Mouse (Mus musculus) heart, postnatal 0 days (tissue): Measurements from ENCODE around the gene Hoxd3. TPM values are rescaled to one million over a fixed set of nuclear protein-coding genes. Genes with fewer than 3 reads are reported as not detected.
A peak's percentile ranks its signal among the peaks of the same experiment; 100 is the strongest.

Source experiments
- ATAC-seq: fragments of 200-750 bp; cut with Nextera tagmentation; 2 replicates; pipeline ENCODE4 v1.8.0; 2017; ENCODE audit warnings: low read depth, moderate number of reproducible peaks, moderate library complexity; ENCODE audit not compliant: insufficient read depth
- DNase-seq: peaks from one replicate; pipeline ENCODE4 v3.0.0-alpha.2; 2016; ENCODE audit warnings: low spot score
- H3K27ac ChIP-seq: fragments of 300-500 bp; sonication (generic); 2 replicates; pipeline ENCODE4 v1.5.1; 2014; ENCODE audit warnings: low read depth, mild to moderate bottlenecking
- H3K27me3 ChIP-seq: fragments of 300-500 bp; sonication (generic); 2 replicates; pipeline ENCODE4 v1.6.1; 2014; ENCODE audit warnings: low read length, mixed read lengths; ENCODE audit not compliant: control insufficient read depth, insufficient read depth
- H3K36me3 ChIP-seq: fragments of 300-500 bp; sonication (generic); replicated peaks from 2 replicates; pipeline ENCODE4 v1.6.1; 2014; ENCODE audit warnings: low read length, mixed read lengths; ENCODE audit not compliant: control insufficient read depth, insufficient read depth
- H3K4me1 ChIP-seq: fragments of 300-500 bp; sonication (generic); 2 replicates; pipeline ENCODE4 v1.6.1; 2014; ENCODE audit warnings: antibody characterized with exemption; ENCODE audit not compliant: control insufficient read depth, insufficient read depth
- H3K4me2 ChIP-seq: fragments of 300-500 bp; sonication (generic); 2 replicates; pipeline ENCODE4 v1.6.1; 2014; ENCODE audit warnings: low read depth, mild to moderate bottlenecking, low read length, moderate library complexity
- H3K4me3 ChIP-seq: fragments of 300-500 bp; sonication (generic); 2 replicates; pipeline ENCODE4 v1.5.1; 2014; ENCODE audit warnings: low read depth, low read length
- H3K9ac ChIP-seq: fragments of 300-500 bp; sonication (generic); replicated peaks from 2 replicates; pipeline ENCODE4 v1.6.1; 2014; ENCODE audit warnings: low read depth, low read length, mixed read lengths
- H3K9me3 ChIP-seq: fragments of 300-500 bp; sonication (generic); replicated peaks from 2 replicates; pipeline ENCODE4 v1.6.1; 2016; ENCODE audit warnings: low read length; ENCODE audit not compliant: control insufficient read depth
- CTCF ChIP-seq: IDR thresholded peaks from 2 replicates; pipeline ENCODE4 v1.5.1; 2016; ENCODE audit warnings: antibody characterized with exemption, control low read depth, low read depth
- EP300 ChIP-seq: IDR thresholded peaks from 2 replicates; pipeline ENCODE4 v1.6.1; 2016; ENCODE audit warnings: antibody characterized with exemption, low read depth
- WGBS: fragments of 180-500 bp; shearing (Covaris S2); extraction: QIAGEN DNeasy Blood & Tissue Kit; methylation state at CpG from one replicate; pipeline ENCODE4 v1.1.7; 2014; 5-methylcytosine and 5-hydroxymethylcytosine counted together
- polyA plus RNA-seq: library from polyadenylated mRNA; unstranded; fragments of >200 nt; fragmentation: Nextera tagmentation; extraction: Ambion mirVana; gene quantifications from 2 replicates; pipeline ENCODE4 v1.2.1, GENCODE M21; 2015
- total RNA-seq: library from RNA; depleted of rRNA; stranded (reverse); fragments of >200 nt; gene quantifications from 2 replicates; pipeline ENCODE4 v1.2.3, GENCODE M21; 2014; ENCODE audit warnings: low replicate concordance

The Hoxd3 gene
- total and polyA plus RNA-seq, 2 experiments from 2014 or later, result 0.04 TPM; not detected in 1

DNA sequence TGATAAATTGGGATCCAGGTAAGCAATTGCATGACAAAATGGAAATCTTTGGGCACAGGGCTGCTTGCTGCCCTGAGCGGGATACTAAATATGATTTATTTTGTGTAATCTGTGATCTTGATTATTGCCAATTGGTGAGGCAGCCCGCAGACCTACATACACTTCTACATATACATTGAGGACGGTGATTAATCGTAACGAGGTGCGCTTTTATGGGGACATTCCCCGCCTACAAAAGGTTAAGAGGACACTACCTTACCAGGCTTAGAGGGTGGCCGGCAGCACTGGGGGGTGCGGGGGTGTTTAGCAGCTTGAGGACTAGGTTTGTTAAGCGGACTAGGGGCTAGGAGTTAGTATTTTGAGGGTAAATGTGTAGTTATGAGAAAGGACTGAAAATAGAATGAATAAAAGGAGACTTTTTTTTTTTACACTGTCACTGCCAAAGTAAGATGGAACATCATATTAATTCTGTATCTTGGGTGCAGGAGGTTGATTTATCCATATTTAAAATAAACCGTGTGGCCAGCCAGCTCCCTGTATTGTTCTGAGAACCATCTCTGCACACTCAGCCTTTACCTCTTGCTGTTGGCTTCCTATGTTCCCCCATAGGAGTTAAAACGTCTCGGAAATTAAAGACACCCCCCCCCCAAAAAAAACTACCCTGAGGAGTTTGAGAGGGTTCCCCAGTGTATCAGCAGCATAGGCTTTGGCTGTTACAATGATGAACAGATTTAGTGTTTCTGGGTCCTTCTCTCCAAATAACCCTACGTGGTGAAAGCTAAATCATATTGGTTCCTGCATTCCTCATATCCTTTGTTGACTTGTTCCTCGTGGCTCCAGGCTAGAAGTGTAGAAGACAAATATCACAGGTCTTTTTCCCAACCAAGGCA, 25.2 kb downstream of the Hoxd3 start:
- H3K9me3 ChIP-seq, result no peaks in the 10 kb centered on the region
- no peak for DNase-seq
- H3K4me1 ChIP-seq, result no peaks in the 10 kb centered on the region
- H3K9ac ChIP-seq, result no peak overlapping the region
- H3K4me3 ChIP-seq, result peak overlapping the region; percentile 16
- H3K36me3 ChIP-seq, result no peaks in the 10 kb centered on the region
- H3K4me2 ChIP-seq, result no peak overlapping the region
- no peak for ATAC-seq
- WGBS, result 7% methylated on average over 15 of the region's 15 CpGs
- H3K27me3 ChIP-seq, result peaks cover 99% of the 10 kb centered on the region
- no peak overlapping the region for H3K27ac ChIP-seq
- TF ChIP-seq CTCF, result no peak
- TF ChIP-seq EP300, result no peak

DNA sequence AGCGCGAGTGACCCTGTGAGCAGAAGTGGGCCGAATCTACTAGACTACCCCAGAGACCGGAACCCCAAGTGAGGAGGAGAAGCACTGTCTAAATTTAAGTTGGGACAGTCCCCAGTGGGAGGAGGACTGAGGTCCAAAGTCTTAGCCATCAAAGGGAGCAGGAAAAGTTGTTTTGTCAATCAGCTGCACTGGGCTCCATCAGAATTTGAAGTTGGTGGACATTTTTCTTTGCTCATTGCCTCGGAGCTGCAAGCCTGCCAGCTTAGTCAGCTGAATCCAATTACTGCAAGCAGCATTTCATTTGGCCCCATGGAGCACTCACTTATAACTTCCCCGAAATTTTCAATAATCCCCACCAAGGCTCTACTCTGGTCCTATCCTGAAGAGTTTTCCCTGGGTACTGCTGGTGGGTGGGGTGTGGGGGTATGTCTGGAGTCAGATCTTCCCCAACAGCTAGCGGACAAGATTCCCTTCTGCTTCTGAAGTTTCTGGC, 25.9 kb downstream of the Hoxd3 start:
- 7% methylated on average over 7 of the region's 7 CpGs for WGBS

DNA sequence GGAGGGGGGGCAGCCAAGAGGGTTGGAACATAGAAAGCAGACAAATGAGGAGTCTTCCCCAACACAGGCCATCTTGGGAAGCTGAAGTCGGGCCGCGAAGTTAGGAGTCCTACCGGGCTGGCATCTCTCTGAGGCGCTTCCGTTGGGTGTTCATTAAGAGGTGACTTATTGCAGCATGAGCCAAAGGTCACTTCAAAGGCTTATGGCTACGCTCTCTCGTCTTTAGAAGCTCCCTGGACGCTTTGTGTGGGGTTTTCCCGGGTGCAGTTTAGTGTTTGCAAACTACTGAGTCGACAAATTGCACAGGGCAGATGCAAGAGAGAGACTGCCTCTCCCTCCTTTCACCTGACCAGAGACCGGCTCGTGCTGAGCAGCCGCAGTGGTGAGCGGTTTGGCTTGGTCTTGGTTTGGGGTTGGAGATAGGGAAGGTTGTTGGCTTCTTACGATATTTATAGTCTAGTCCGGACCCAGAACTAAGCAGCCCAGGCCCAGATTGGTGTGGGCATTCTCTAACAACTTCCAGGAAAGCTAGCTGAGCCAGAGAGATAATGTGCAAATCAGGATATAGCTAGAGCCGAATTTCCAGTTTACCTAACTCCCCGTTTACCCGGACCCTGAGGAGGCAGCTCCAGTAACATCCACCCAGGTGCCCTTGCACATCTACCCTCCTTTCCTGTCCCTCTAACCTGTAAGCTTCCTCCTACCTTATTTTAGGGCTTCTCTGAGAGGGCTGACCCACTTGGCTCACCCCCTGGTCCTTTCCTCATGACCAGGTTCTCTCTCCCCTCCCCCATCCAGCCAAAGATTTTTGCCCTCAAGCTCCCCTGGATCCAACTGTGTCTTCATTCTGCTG, 27.1 kb downstream of the Hoxd3 start:
- no peak overlapping the region for H3K9ac ChIP-seq
- H3K36me3 ChIP-seq, result no peaks in the 10 kb centered on the region
- H3K9me3 ChIP-seq, result no peaks in the 10 kb centered on the region
- 3% methylated on average over 20 of the region's 20 CpGs for WGBS
- no peak overlapping the region for H3K27ac ChIP-seq
- H3K4me1 ChIP-seq, result no peaks in the 10 kb centered on the region
- TF ChIP-seq EP300, result no peak
- no peak for TF ChIP-seq CTCF
- H3K4me2 ChIP-seq, result no peak overlapping the region
- peaks cover 99% of the 10 kb centered on the region for H3K27me3 ChIP-seq
- DNase-seq, result no peak
- no peak overlapping the region for H3K4me3 ChIP-seq
- no peak for ATAC-seq

More for the DNA sequence above, 25.9 kb downstream of the Hoxd3 start:
- Histone ChIP-seq H3K9me3 (no peaks in the 10 kb centered on the region), H3K9ac (no peak overlapping the region), H3K36me3 (no peaks in the 10 kb centered on the region), H3K4me2 (no peak overlapping the region), H3K4me1 (no peaks in the 10 kb centered on the region), H3K4me3 (no peak overlapping the region), H3K27me3 (peaks cover 99% of the 10 kb centered on the region), H3K27ac (no peak overlapping the region)
- ATAC-seq, result no peak
- TF ChIP-seq CTCF (no peak), EP300 (no peak)
- no peak for DNase-seq

DNA sequence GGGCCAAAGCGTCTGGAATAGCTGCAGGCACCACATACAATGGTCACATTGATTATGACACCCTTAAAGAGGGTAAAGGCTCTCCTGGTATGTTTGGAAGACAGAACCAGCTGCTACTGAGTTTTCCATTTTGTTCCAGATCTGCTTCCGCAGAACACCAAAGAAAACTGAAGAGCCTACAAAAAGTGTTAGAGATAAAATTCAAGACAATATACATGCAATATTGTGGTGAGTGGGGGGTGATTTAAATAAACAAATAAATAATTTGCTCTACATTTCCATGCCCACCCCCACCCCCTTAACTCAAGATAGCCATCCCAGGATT, 27.7 kb downstream of the Hoxd3 start:
- H3K36me3 ChIP-seq, result no peaks in the 10 kb centered on the region
- H3K4me3 ChIP-seq, result no peak overlapping the region
- peaks cover 99% of the 10 kb centered on the region for H3K27me3 ChIP-seq
- H3K9me3 ChIP-seq, result no peaks in the 10 kb centered on the region
- TF ChIP-seq EP300 (no peak), CTCF (no peak)
- no peak overlapping the region for H3K27ac ChIP-seq
- 9% methylated on average over 2 of the region's 2 CpGs for WGBS
- no peak for DNase-seq
- no peaks in the 10 kb centered on the region for H3K4me1 ChIP-seq
- H3K4me2 ChIP-seq, result no peak overlapping the region
- no peak overlapping the region for H3K9ac ChIP-seq
- ATAC-seq, result no peak

DNA sequence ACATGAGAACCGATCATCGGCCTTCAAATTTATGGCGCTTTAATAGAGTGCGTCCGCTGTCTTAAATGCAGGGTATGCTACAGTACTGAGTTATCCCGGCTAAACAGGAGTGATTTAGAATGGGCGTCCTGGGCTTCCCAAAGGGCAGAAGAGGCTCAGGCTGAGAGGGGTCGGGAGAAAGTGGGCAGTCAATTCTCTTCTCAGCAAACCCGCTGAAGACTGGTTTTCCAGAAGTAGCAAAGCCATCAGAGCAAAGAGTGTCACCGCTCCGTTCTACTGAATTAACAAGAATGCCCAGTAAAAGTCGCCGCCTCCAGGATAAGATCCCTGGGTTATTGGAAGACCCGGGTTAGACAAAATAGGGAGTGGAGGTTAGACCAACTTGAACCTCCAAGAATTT, 28.1 kb downstream of the Hoxd3 start:
- Histone ChIP-seq H3K36me3 (no peaks in the 10 kb centered on the region), H3K4me2 (no peak overlapping the region), H3K9ac (no peak overlapping the region), H3K27me3 (peaks cover 99% of the 10 kb centered on the region), H3K27ac (no peak overlapping the region), H3K4me3 (no peak overlapping the region), H3K9me3 (no peaks in the 10 kb centered on the region), H3K4me1 (no peaks in the 10 kb centered on the region)
- 6% methylated on average over 14 of the region's 14 CpGs for WGBS
- ATAC-seq (no peak), DNase-seq (no peak)
- TF ChIP-seq CTCF (no peak), EP300 (no peak)
